Mouse (Mus musculus) activated CD4-positive, CD25-positive, alpha-beta regulatory T cell, adult 4 months (primary cell): ENCODE measurements around the gene Rnf146. TPM values are rescaled to one million over a fixed set of nuclear protein-coding genes. Genes with fewer than 3 reads are reported as not detected.

ENCODE experiments used
- polyA plus RNA-seq, 2 experiments: library from polyadenylated mRNA; unstranded; fragments of 100-300 nt; shearing (Covaris generic); gene quantifications; one replicate each; pipeline ENCODE4 v1.2.1; 2017

The Rnf146 gene
- polyA plus RNA-seq, 2 experiments from 2014 or later, result 60.3 to 63.4 TPM

Other genes with a start within 250 kb of the Rnf146 start
- not detected for gene Soga3, start 218.6 kb downstream of the Rnf146 start, polyA plus RNA-seq
- gene Gm49353, start 163.5 kb downstream of the Rnf146 start, polyA plus RNA-seq, result not detected
- under 1 TPM in 1 of 2 experiments, not detected in 1; 0.17 TPM for gene 9330159F19Rik, start 150.8 kb downstream of the Rnf146 start, polyA plus RNA-seq
- 10 to 100 TPM; 21.7 to 29.4 TPM for gene Echdc1, start 49.3 kb downstream of the Rnf146 start, polyA plus RNA-seq
- gene Rspo3, start 173.4 kb upstream of the Rnf146 start, polyA plus RNA-seq, result under 1 TPM in 1 of 2 experiments, not detected in 1; 0.15 TPM